20 mouse cellular contexts compared by ENCODE assay signal in genomic region chr2:162436646-162437045, GRCm38 (mm10).
DNase-seq lines count a peak whose midpoint lies in the region; ATAC-seq and TF ChIP-seq lines count a peak whose summit lies in the region.
"Had no signal": no experiment of that assay in that cellular context is flagged by ENCODE, and none has a peak within 500 bp of the region (broad histone marks: within the 10 kb centered on the region; RNA-seq: fewer than 3 reads in every experiment).

No protein-coding gene starts in this region.

- ATAC-seq in hindbrain, postnatal 0 days: no peak
- ATAC-seq in hindbrain, embryonic 14.5 days (ENCODE audit: low FRiP score): no peak
- no peak for ATAC-seq in lung, embryonic 14.5 days (ENCODE audit: insufficient read depth)
- ATAC-seq: forebrain, embryonic 15.5 days had no signal

- H3K4me2 ChIP-seq in hindbrain, postnatal 0 days (ENCODE audit: low read depth, low read length): no peak overlapping the region
- H3K4me2 ChIP-seq in hindbrain, embryonic 14.5 days (replicated peaks): no peak overlapping the region
- no peak overlapping the region for H3K4me2 ChIP-seq in lung, embryonic 14.5 days
- H3K4me2 ChIP-seq: forebrain, embryonic 15.5 days; heart, embryonic 11.5 days; liver, embryonic 15.5 days; neural tube, embryonic 12.5 days had no signal

- DNase-seq in hindbrain, postnatal 0 days (ENCODE audit: low spot score): no peak
- no peak for DNase-seq in hindbrain, embryonic 14.5 days (ENCODE audit: low spot score)
- DNase-seq in lung, embryonic 14.5 days: no peak
- no peak for DNase-seq in lung, postnatal 10 days
- peak; percentile 2 for DNase-seq in MEL (ENCODE audit: low read depth, low spot score)
- DNase-seq in retina, embryonic 14.5 days (ENCODE audit: low spot score): peak; percentile 21
- DNase-seq in frontal cortex, postnatal 10 days (ENCODE audit: low spot score in 2 of 2): no peak
- DNase-seq in thymus, postnatal 0 days (ENCODE audit: low spot score): no peak
- DNase-seq: adrenal gland, adult 8-10 months; cerebellum, adult 9-11 months; heart, postnatal 4 days; kidney, postnatal 14 days; left cerebral cortex, postnatal 4 days; thymus, adult 2 months had no signal

- TF ChIP-seq CTCF in hindbrain, postnatal 0 days (IDR thresholded peaks at IDR 0.05; ENCODE audit: low read depth): peak; percentile 24
- TF ChIP-seq CTCF in lung, embryonic 14.5 days (IDR thresholded peaks at IDR 0.05; ENCODE audit: low read depth): 0 out of 2 replicates have a peak, but pooled peaks have one; percentile 30
- peak in 1 of 3 experiments; percentile 3; a peak in 1 of 6 replicates for TF ChIP-seq CTCF in MEL (IDR thresholded peaks at IDR 0.05 in 2 of 3, conservative IDR thresholded peaks at IDR 0.05 in 1 of 3; ENCODE audit: control insufficient read depth in 1 of 3, insufficient read depth in 1 of 3, low read depth in 2 of 3, low read length in 3 of 3, poor library complexity in 1 of 3, severe bottlenecking in 1 of 3)

- WGBS in hindbrain, postnatal 0 days: 97% methylated on average over 3 of the region's 3 CpGs
- 96% methylated on average over 3 of the region's 3 CpGs for WGBS in hindbrain, embryonic 14.5 days
- 85% methylated on average over 3 of the region's 3 CpGs for WGBS in lung, embryonic 14.5 days

- TF ChIP-seq EP300 in MEL (IDR thresholded peaks at IDR 0.05; ENCODE audit: low read depth in 1 of 2, low read length in 2 of 2): no peak

- no peaks in the 10 kb centered on the region for H3K9me3 ChIP-seq in hindbrain, postnatal 0 days (ENCODE audit: low read length)
- no peaks in the 10 kb centered on the region for H3K9me3 ChIP-seq in hindbrain, embryonic 14.5 days (ENCODE audit: control insufficient read depth, low read length)
- no peaks in the 10 kb centered on the region for H3K9me3 ChIP-seq in lung, embryonic 14.5 days (ENCODE audit: low read depth, low read length)
- no peaks in the 10 kb centered on the region for H3K9me3 ChIP-seq in MEL (replicated peaks; ENCODE audit: insufficient read depth, low read length)
- H3K9me3 ChIP-seq: embryonic facial prominence, embryonic 10.5 days; forebrain, embryonic 15.5 days; liver, embryonic 15.5 days; neural tube, embryonic 12.5 days had no signal

- no peaks in the 10 kb centered on the region for H3K4me1 ChIP-seq in hindbrain, postnatal 0 days (ENCODE audit: insufficient read depth, low read length)
- no peaks in the 10 kb centered on the region for H3K4me1 ChIP-seq in hindbrain, embryonic 14.5 days (replicated peaks; ENCODE audit: control insufficient read depth, insufficient read depth, low read length)
- no peaks in the 10 kb centered on the region for H3K4me1 ChIP-seq in lung, embryonic 14.5 days (ENCODE audit: insufficient read depth)
- no peaks in the 10 kb centered on the region for H3K4me1 ChIP-seq in MEL (ENCODE audit: control insufficient read depth in 1 of 2, insufficient read depth in 2 of 2, low read length in 2 of 2)
- H3K4me1 ChIP-seq: embryonic facial prominence, embryonic 10.5 days; forebrain, embryonic 15.5 days; liver, embryonic 15.5 days; neural tube, embryonic 12.5 days had no signal

- H3K36me3 ChIP-seq in hindbrain, postnatal 0 days (ENCODE audit: insufficient read depth, low read length): no peaks in the 10 kb centered on the region
- H3K36me3 ChIP-seq in hindbrain, embryonic 14.5 days (replicated peaks; ENCODE audit: control insufficient read depth, insufficient read depth): no peaks in the 10 kb centered on the region
- H3K36me3 ChIP-seq in lung, embryonic 14.5 days (ENCODE audit: insufficient read depth): no peaks in the 10 kb centered on the region
- H3K36me3 ChIP-seq in MEL (ENCODE audit: control insufficient read depth in 1 of 2, insufficient read depth in 2 of 2, low read length in 2 of 2): no peaks in the 10 kb centered on the region
- H3K36me3 ChIP-seq: embryonic facial prominence, embryonic 10.5 days; forebrain, embryonic 15.5 days; liver, embryonic 15.5 days; neural tube, embryonic 12.5 days had no signal

- H3K79me2 ChIP-seq in MEL (ENCODE audit: control insufficient read depth, insufficient read depth, low read length, poor library complexity): no peaks in the 10 kb centered on the region

- H3K27ac ChIP-seq in hindbrain, postnatal 0 days: no peak overlapping the region
- no peak overlapping the region for H3K27ac ChIP-seq in hindbrain, embryonic 14.5 days
- no peak overlapping the region for H3K27ac ChIP-seq in lung, embryonic 14.5 days (ENCODE audit: low read depth)
- H3K27ac ChIP-seq in MEL (ENCODE audit: control insufficient read depth, low read depth, low read length): no peak overlapping the region
- H3K27ac ChIP-seq: embryonic facial prominence, embryonic 10.5 days; forebrain, embryonic 15.5 days; liver, embryonic 15.5 days; neural tube, embryonic 12.5 days had no signal

- no peak overlapping the region for H3K9ac ChIP-seq in hindbrain, postnatal 0 days (replicated peaks; ENCODE audit: low read length)
- H3K9ac ChIP-seq in hindbrain, embryonic 14.5 days: no peak overlapping the region
- H3K9ac ChIP-seq in lung, embryonic 14.5 days: no peak overlapping the region
- no peak overlapping the region for H3K9ac ChIP-seq in MEL (ENCODE audit: control insufficient read depth, low read depth, low read length, poor library complexity, severe bottlenecking)
- H3K9ac ChIP-seq: forebrain, embryonic 15.5 days; liver, embryonic 15.5 days; neural tube, embryonic 12.5 days had no signal

- no peak for TF ChIP-seq POLR2A in MEL (IDR thresholded peaks at IDR 0.05; ENCODE audit: control insufficient read depth in 1 of 2, insufficient read depth in 1 of 2, low read depth in 1 of 2, low read length in 2 of 2, poor library complexity in 1 of 2)

- TF ChIP-seq RAD21 in MEL (IDR thresholded peaks at IDR 0.05; ENCODE audit: low read depth, low read length): no peak; the same call in 1 of the 2 replicates

- H3K4me3 ChIP-seq in hindbrain, postnatal 0 days (ENCODE audit: low read length): no peak overlapping the region
- H3K4me3 ChIP-seq in hindbrain, embryonic 14.5 days (replicated peaks; ENCODE audit: low read length): no peak overlapping the region
- no peak overlapping the region for H3K4me3 ChIP-seq in lung, embryonic 14.5 days (ENCODE audit: low read depth, low read length)
- no peak overlapping the region for H3K4me3 ChIP-seq in MEL (ENCODE audit: control insufficient read depth in 1 of 2, insufficient read depth in 1 of 2, low read depth in 2 of 2, low read length in 2 of 2)
- H3K4me3 ChIP-seq: embryonic facial prominence, embryonic 10.5 days; erythroblast, embryonic 14.5 days; forebrain, embryonic 15.5 days; liver, embryonic 15.5 days; neural tube, embryonic 12.5 days had no signal

- no peaks in the 10 kb centered on the region for H3K27me3 ChIP-seq in hindbrain, postnatal 0 days (ENCODE audit: insufficient read depth, low read length)
- H3K27me3 ChIP-seq in hindbrain, embryonic 14.5 days (ENCODE audit: control insufficient read depth, insufficient read depth, low read length): no peaks in the 10 kb centered on the region
- H3K27me3 ChIP-seq in lung, embryonic 14.5 days (ENCODE audit: insufficient read depth, low read length): no peaks in the 10 kb centered on the region
- H3K27me3 ChIP-seq in MEL (ENCODE audit: control insufficient read depth in 1 of 2, insufficient read depth in 2 of 2, low read length in 2 of 2): no peaks in the 10 kb centered on the region
- H3K27me3 ChIP-seq: forebrain, embryonic 15.5 days; liver, embryonic 15.5 days; neural tube, embryonic 12.5 days had no signal

TF ChIP-seq in MEL, 35 proteins besides CTCF, POLR2A, EP300 and RAD21:
- no peak for TF ChIP-seq UBTF (IDR thresholded peaks at IDR 0.05; ENCODE audit: borderline replicate concordance, insufficient read depth, low read depth, low read length)
- TF ChIP-seq MAZ (IDR thresholded peaks at IDR 0.05; ENCODE audit: low read depth, low read length): no peak
- TF ChIP-seq ELF1 (IDR thresholded peaks at IDR 0.05; ENCODE audit: low read depth, low read length): no peak
- TF ChIP-seq CHD1 (IDR thresholded peaks at IDR 0.05; ENCODE audit: low read depth, low read length): no peak
- no peak for TF ChIP-seq MYB (IDR thresholded peaks at IDR 0.05; ENCODE audit: low read depth, low read length)
- no peak for TF ChIP-seq TAL1 (IDR thresholded peaks at IDR 0.05; ENCODE audit: low read length)
- TF ChIP-seq SMC3 (IDR thresholded peaks at IDR 0.05; ENCODE audit: low read depth, low read length): no peak

Comparison
In these comparisons a context has a peak if more than half of its experiments do, and no peak if none do; other contexts are left out.
1. DNase-seq: peak in MEL (single experiment) and retina, embryonic 14.5 days (single experiment); none in hindbrain, postnatal 0 days (single experiment), hindbrain, embryonic 14.5 days (single experiment), lung, embryonic 14.5 days (single experiment), lung, postnatal 10 days (single experiment), frontal cortex, postnatal 10 days (0 of 2) and thymus, postnatal 0 days (single experiment).